ENCODE assay signal across 7 mouse cellular contexts in the genomic region with DNA sequence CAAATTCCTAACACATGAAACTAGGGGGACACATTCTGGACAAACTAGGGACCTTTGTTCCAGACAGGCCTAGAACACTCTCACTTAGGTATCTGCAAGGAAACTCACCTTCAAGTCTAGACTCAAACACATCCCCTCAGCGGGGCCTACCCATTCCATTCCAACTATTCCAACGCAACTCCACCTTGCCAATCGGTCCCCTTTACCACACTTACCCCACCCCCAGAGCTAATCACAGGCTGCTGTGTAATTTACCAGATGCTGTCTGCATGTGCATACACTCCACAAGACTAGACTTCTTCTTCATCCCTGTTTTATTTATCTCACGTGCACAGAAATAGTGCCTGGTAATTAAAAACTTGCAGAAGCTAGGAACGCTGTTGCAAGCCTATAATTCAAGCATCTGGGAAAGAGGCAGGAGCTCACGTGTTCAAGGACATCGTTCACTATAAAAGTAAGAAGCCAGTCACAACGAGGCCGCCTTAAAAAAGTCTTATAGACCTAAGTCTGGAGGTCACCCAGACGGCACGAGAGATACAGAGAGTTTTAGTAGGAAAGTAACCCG. TPM values are rescaled to one million over a fixed set of nuclear protein-coding genes. Genes with fewer than 3 reads are reported as not detected.
DNase-seq lines count a peak whose midpoint lies in the region; ATAC-seq lines count a peak whose summit lies in the region.

No protein-coding gene starts in this region.

- H3K27ac ChIP-seq in embryonic facial prominence, embryonic 14.5 days (replicated peaks; ENCODE audit: low read depth, low read length): no peak overlapping the region

- H3K36me3 ChIP-seq in megakaryocyte, embryonic 14.5 days (replicated peaks; ENCODE audit: low read length): peaks cover 16% of the 10 kb centered on the region
- H3K36me3 ChIP-seq in embryonic facial prominence, embryonic 14.5 days (ENCODE audit: control insufficient read depth, insufficient read depth, low read length): peaks cover 14% of the 10 kb centered on the region; the same call in 1 of the 2 replicates

- ATAC-seq in megakaryocyte, adult 5-6 weeks (ENCODE audit: poor library complexity, severe bottlenecking): no peak
- ATAC-seq in embryonic facial prominence, embryonic 14.5 days (ENCODE audit: low read depth): no peak
- ATAC-seq in activated CD4-positive, CD25-positive, alpha-beta regulatory T cell, adult 4 months: no peak

- no peaks in the 10 kb centered on the region for H3K27me3 ChIP-seq in megakaryocyte, embryonic 14.5 days (replicated peaks)
- no peaks in the 10 kb centered on the region for H3K27me3 ChIP-seq in embryonic facial prominence, embryonic 14.5 days (replicated peaks; ENCODE audit: control insufficient read depth, insufficient read depth, low read length)

- 14% methylated on average over 12 of the region's 12 CpGs for WGBS in embryonic facial prominence, embryonic 14.5 days

- H3K9ac ChIP-seq in embryonic facial prominence, embryonic 14.5 days (ENCODE audit: low read depth, low read length): peak overlapping the region; percentile 83

- peaks cover 29% of the 10 kb centered on the region for H3K4me1 ChIP-seq in megakaryocyte, embryonic 14.5 days
- H3K4me1 ChIP-seq in embryonic facial prominence, embryonic 14.5 days (ENCODE audit: control insufficient read depth, insufficient read depth, low read length): peaks cover 7% of the 10 kb centered on the region

- H3K4me2 ChIP-seq in embryonic facial prominence, embryonic 14.5 days (ENCODE audit: low read depth, low read length): peak overlapping the region; percentile 78

- H3K9me3 ChIP-seq in megakaryocyte, embryonic 14.5 days: no peaks in the 10 kb centered on the region
- H3K9me3 ChIP-seq in embryonic facial prominence, embryonic 14.5 days (ENCODE audit: control insufficient read depth, low read length): no peaks in the 10 kb centered on the region

- DNase-seq in embryonic facial prominence, embryonic 14.5 days (ENCODE audit: low spot score): no peak
- peak; percentile 13 for DNase-seq in induced T-regulatory cell, adult 2 months (ENCODE audit: low read depth)
- peak; percentile 6 for DNase-seq in naive thymus-derived CD4-positive, alpha-beta T cell, adult 2 months (ENCODE audit: low read depth)
- no peak for DNase-seq in left cerebral cortex, adult 18-20 months (ENCODE audit: low spot score in 2 of 2)

- H3K4me3 ChIP-seq in megakaryocyte, embryonic 14.5 days (replicated peaks): peak overlapping the region; percentile 91
- H3K4me3 ChIP-seq in embryonic facial prominence, embryonic 14.5 days (ENCODE audit: low read depth, low read length): peak overlapping the region; percentile 70

RNA-seq across cellular contexts. Expression of a gene that starts 1.0 kb away (rescaled TPM):
- 15.7 TPM in 1 of 2 replicates, not detected in the other for polyA plus RNA-seq in megakaryocyte, embryonic 14.5 days (2012; ENCODE audit: insufficient read depth, low replicate concordance)
- total RNA-seq in megakaryocyte, adult 5-6 weeks (2015): 23.9 and 24.9 TPM in 2 replicates
- total RNA-seq in megakaryocyte, adult 5-6 weeks (2017): 44.7 and 57.8 TPM in 2 replicates
- 56.1 and 57.1 TPM in 2 replicates for polyA plus RNA-seq in embryonic facial prominence, embryonic 14.5 days (2014; fragmentation: Nextera tagmentation; extraction: Ambion mirVana)
- total RNA-seq in left cerebral cortex, adult 18-20 months (2021): 10 to 100 TPM; 39.1 to 42.8 TPM
- 10 to 100 TPM; 27.3 to 34.2 TPM for polyA plus RNA-seq in activated CD4-positive, CD25-positive, alpha-beta regulatory T cell, adult 4 months (2017; shearing (Covaris generic))

RNA-seq across cellular contexts. Expression of a gene that starts 15.9 kb away (rescaled TPM):
- 14.7 and 29.5 TPM in 2 replicates for polyA plus RNA-seq in megakaryocyte, embryonic 14.5 days (2012; ENCODE audit: insufficient read depth, low replicate concordance)
- total RNA-seq in megakaryocyte, adult 5-6 weeks (2015): 3.6 and 6.0 TPM in 2 replicates
- 1.7 and 2.1 TPM in 2 replicates for total RNA-seq in megakaryocyte, adult 5-6 weeks (2017)
- polyA plus RNA-seq in embryonic facial prominence, embryonic 14.5 days (2014; fragmentation: Nextera tagmentation; extraction: Ambion mirVana): 13.2 and 20.4 TPM in 2 replicates
- 10 to 100 TPM in 1 of 2 experiments, 1 to 10 TPM in 1; 3.0 to 16.9 TPM for total RNA-seq in left cerebral cortex, adult 18-20 months (2021)
- 10 to 100 TPM; 33.4 to 45.0 TPM for polyA plus RNA-seq in activated CD4-positive, CD25-positive, alpha-beta regulatory T cell, adult 4 months (2017; shearing (Covaris generic))

RNA-seq across cellular contexts. Expression of a gene that starts 38.3 kb away (rescaled TPM):
- polyA plus RNA-seq in megakaryocyte, embryonic 14.5 days (2012; ENCODE audit: insufficient read depth, low replicate concordance): 0.94 and 1.1 TPM in 2 replicates
- total RNA-seq in megakaryocyte, adult 5-6 weeks (2015): 469 and 474 TPM in 2 replicates
- 421 and 545 TPM in 2 replicates for total RNA-seq in megakaryocyte, adult 5-6 weeks (2017)
- 194 and 214 TPM in 2 replicates for polyA plus RNA-seq in embryonic facial prominence, embryonic 14.5 days (2014; fragmentation: Nextera tagmentation; extraction: Ambion mirVana)
- total RNA-seq in left cerebral cortex, adult 18-20 months (2021): 1 to 10 TPM; 5.8 to 6.1 TPM
- 1 to 10 TPM in 1 of 2 experiments, not detected in 1; 6.1 TPM for polyA plus RNA-seq in activated CD4-positive, CD25-positive, alpha-beta regulatory T cell, adult 4 months (2017; shearing (Covaris generic))

Comparison
In these comparisons a context has a peak if more than half of its experiments do, and no peak if none do; other contexts are left out.
1. DNase-seq: peak in induced T-regulatory cell, adult 2 months (single experiment) and naive thymus-derived CD4-positive, alpha-beta T cell, adult 2 months (single experiment); none in embryonic facial prominence, embryonic 14.5 days (single experiment) and left cerebral cortex, adult 18-20 months (0 of 2).
2. RNA of a gene that starts 38.3 kb away (polyA plus RNA-seq): 194 to 214 TPM in embryonic facial prominence, embryonic 14.5 days; 6.1 TPM in activated CD4-positive, CD25-positive, alpha-beta regulatory T cell, adult 4 months and 0.94 to 1.1 TPM in megakaryocyte, embryonic 14.5 days; every median in the first group is over 10 times any median in the second.